Mouse (Mus musculus) olfactory bulb, adult 2 months (tissue): ENCODE results near the gene Ppp1r8. TPM values are rescaled to one million over a fixed set of nuclear protein-coding genes. Genes with fewer than 3 reads are reported as not detected.
"Not testable (repeated sequence)": the region's sequence is repeated elsewhere in the genome, so short reads cannot be mapped to it uniquely, and the experiment has no call there.

Experiments used
- H3K27ac ChIP-seq: fragments of 200-500 bp; 2 replicates; pipeline ENCODE4 v1.5.1; 2012; ENCODE audit warnings: low read depth, low read length; ENCODE audit not compliant: insufficient read depth
- H3K4me1 ChIP-seq: fragments of 200-500 bp; 2 replicates; pipeline ENCODE4 v1.6.1; 2012; ENCODE audit warnings: low read length; ENCODE audit not compliant: control insufficient read depth, insufficient read depth
- H3K4me3 ChIP-seq: fragments of 200-500 bp; 2 replicates; pipeline ENCODE4 v1.5.1; 2012; ENCODE audit warnings: mild to moderate bottlenecking, low read depth, low read length, moderate library complexity; ENCODE audit not compliant: insufficient read depth
- CTCF ChIP-seq: fragments of 200-500 bp; IDR thresholded peaks from 2 replicates; pipeline ENCODE4 v1.5.1; 2012; ENCODE audit warnings: low read depth, mild to moderate bottlenecking, low read length, moderate library complexity; ENCODE audit not compliant: insufficient read depth
- POLR2A ChIP-seq: fragments of 200-500 bp; IDR thresholded peaks from 2 replicates; pipeline ENCODE4 v1.6.1; 2012; ENCODE audit warnings: mild to moderate bottlenecking, low read depth, low read length, moderate library complexity; ENCODE audit not compliant: insufficient read depth
- whole genome bisulfite sequencing: fragments of 180-500 bp; shearing (Covaris S2); methylation state at CpG from one replicate; pipeline ENCODE4 v1.1.7; 2018; 5-methylcytosine and 5-hydroxymethylcytosine counted together
- polyA plus RNA-seq: library from polyadenylated mRNA; stranded (reverse); fragments of >200 nt; gene quantifications from 2 replicates; pipeline ENCODE4 v1.2.4, GENCODE M21; 2012; ENCODE audit warnings: low replicate concordance; ENCODE audit not compliant: missing spikeins, insufficient read depth, insufficient read length

The Ppp1r8 gene
- polyA plus RNA-seq, 1 experiment: not detected

DNA sequence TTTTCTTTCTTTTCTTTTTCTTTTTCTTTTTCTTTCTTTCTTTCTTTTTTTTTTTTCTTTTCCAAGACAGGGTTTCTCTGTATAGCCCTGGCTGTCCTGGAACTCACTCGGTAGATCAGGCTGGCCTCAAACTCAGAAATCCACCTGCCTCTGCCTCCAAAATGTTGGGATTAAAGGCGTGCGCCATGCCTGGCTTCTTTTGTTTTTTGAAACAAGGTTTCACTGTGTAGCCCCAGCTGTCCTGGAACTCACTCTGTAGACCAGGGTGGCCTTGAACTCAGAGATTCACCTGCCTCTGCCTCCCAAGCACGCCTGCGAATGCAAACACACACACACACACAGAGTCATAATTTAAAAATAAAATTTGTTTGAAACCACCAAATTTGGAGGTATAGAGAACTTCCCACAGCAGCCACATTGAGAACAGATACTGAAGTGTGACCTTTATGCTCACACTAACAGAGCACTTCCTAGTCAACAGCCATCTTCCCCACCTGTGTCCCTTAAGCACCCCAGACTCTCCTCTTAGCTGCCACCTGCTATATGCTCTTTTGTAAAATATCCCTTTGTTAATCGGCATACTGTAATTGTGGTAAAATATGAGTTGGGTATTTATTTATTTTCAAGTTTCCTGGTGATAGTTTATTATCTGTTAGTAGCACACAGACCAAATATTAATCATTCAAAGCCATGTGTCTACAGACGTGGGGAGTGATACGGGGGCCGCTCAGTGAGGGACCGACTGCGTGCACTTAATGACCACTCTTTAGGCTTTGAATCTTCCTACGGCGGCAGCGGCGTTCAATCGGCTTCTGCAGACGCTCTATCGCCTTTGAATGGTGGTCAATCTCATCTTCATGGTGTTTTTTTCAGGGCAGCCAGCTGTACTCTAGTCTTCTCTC is 41.5 kb downstream of the Ppp1r8 start:
- Histone ChIP-seq H3K4me1 (no peaks in the 10 kb centered on the region), H3K4me3 (no peak overlapping the region), H3K27ac (no peak overlapping the region)
- no peak for TF ChIP-seq POLR2A
- no peak for TF ChIP-seq CTCF
- 93% methylated on average over 18 of the region's 18 CpGs for WGBS

DNA sequence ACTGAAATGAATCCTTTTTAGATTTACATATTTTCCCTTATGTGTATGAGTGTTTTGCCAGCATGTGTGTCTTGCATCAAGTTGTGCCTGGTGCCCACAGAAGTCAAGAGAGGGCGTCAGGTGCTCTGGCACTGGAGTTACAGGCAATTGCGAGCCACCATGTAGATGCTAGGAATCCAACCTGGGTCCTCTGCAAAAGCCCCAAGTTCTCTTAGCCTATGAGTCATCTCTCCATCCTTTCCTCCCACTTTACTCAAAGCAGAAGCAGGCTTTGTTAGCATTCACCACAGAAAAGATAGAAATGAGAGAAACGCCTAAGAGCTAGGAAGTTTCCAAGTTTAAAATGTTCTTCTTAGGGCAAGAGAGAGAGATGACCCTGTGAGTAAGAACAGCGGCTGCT is 43.1 kb downstream of the Ppp1r8 start:
- TF ChIP-seq CTCF: no peak
- no peak overlapping the region for H3K27ac ChIP-seq
- H3K4me1 ChIP-seq: peaks cover 5% of the 10 kb centered on the region
- no peak overlapping the region for H3K4me3 ChIP-seq
- 70% methylated on average over 4 of the region's 4 CpGs for WGBS

DNA sequence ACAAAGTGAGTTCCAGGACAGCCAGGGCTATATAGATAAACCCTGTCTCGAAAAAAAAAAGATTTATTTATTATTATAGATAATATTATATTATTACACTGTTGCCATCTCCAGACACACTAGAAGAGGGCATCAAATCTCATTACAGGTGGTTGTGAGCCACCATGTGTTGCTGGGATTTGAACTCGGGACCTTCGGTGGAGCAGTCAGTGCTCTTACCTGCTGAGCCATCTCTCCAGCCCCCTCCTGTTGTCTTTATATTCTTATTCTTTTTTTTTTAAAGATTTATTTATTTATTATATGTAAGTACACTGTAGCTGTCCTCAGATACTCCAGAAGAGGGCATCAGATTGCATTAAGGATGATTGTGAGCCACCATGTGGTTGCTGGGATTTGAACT is 44.3 kb downstream of the Ppp1r8 start:
- H3K4me3 ChIP-seq, H3K27ac ChIP-seq, H3K4me1 ChIP-seq: not testable (repeated sequence)
- 84% methylated on average over 3 of the region's 3 CpGs for WGBS

DNA sequence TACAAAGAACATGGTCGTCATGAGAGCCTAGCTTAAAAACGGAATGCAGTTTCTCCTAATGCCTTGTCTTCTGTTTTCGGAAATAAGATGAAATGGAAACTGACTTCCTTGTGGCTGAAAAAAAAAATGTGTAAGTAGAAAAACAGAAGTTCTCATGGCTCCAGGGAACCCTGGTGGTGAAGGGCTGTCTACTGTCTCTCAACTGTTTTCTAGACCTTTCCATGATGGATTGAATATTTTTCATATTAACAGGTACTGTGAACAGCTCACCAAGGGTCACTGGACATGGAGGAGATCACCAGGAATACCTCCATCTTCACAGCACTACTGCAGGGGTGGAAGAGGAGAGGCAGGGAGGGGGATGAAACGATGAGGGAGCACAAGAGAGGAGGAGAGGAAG is 44.9 kb downstream of the Ppp1r8 start:
- no peak overlapping the region for H3K4me3 ChIP-seq
- whole genome bisulfite sequencing: 66% methylated on average over 4 of the region's 4 CpGs
- no peak overlapping the region for H3K27ac ChIP-seq
- H3K4me1 ChIP-seq: peaks cover 5% of the 10 kb centered on the region
- no peak for TF ChIP-seq POLR2A
- no peak for TF ChIP-seq CTCF

DNA sequence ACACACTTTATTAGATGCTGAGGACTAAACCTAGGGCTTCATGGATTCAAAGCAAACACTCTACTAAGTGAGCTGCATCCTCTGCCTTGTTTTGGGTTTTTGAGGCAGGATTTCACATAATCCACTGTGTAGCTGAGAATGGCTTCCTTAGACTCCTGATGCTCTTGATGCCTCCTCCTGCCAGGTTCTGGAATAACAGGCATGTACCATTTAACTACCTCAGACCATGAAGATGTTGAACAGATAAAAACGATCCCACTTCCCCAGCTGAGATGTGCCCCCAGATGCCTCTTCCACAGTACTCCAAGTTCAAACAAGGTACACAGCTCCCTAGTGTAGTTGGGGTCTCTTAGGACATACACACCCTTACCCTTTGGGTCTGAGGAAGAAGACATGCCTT is 45.5 kb downstream of the Ppp1r8 start:
- 84% methylated on average over 1 of the region's 1 CpGs for WGBS
- H3K4me3 ChIP-seq: no peak overlapping the region
- no peak for TF ChIP-seq CTCF
- no peak for TF ChIP-seq POLR2A

DNA sequence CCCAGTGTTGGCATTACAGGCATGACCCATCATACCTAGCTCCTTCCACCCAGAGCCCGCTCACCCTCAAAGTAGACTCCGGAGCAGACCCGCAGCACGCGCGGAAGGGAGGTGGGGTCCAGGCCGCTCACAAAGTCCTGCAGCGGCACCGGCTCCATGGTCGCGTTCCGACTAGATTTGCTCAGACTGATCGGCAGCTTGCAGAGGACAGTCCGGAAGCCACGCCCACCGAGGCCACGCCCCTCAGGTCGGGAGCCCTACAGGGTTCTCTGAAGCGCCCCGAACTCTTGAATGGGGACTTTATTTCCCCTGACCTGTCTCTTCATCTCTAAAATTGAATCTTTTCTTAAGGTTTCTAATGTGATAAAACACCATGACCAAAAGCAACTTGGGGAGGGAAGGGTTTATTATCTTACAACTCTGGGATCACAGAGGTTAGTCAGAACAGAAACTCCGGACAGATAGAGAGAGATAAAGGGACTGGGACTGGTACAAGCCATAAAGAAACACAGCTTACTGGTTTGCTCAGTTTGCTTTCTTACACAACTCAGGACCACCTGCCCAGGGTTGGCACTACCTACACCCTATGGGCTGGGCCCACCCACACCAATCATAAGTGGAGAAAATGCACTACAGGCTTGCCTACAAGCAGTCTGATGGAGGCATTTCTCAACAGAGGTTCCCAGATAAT is 46.6 kb downstream of the Ppp1r8 start, which contains the start of gene Themis2:
Gene Themis2, minus strand, starts transcription at position 192 of the 691 bp plus-strand sequence.
- Histone ChIP-seq H3K4me1 (peaks cover 5% of the 10 kb centered on the region), H3K4me3 (peak within 1 kb of the TSS; percentile 22; the same call in 1 of the 2 replicates), H3K27ac (no peak within 1 kb of the TSS)
- no peak for TF ChIP-seq POLR2A
- TF ChIP-seq CTCF: no peak
- whole genome bisulfite sequencing: 5% methylated on average over 21 of the region's 21 CpGs

More for the DNA sequence above, 45.5 kb downstream of the Ppp1r8 start:
- no peak overlapping the region for H3K27ac ChIP-seq
- peaks cover 5% of the 10 kb centered on the region for H3K4me1 ChIP-seq

DNA sequence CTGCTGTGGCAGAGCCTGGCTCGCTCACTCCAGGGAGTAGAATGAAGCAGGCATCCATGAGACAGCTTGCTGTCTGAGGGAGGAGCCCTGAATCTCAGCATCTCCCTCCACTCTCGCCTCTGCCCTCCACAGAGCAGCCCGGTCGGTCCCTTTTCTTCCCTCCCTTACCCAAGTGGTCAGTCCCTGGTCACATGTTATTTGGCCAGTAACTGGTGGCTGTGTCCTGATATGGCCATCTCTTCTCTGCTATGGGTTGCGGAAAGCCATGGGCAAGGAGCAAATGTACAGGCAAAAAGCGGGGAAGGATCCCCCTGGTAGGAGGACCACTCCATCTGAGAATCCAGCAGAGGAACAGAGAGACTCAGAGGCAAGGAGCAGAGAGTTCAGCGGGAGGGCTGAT is 47.8 kb downstream of the Ppp1r8 start:
- no peak overlapping the region for H3K4me3 ChIP-seq
- WGBS: 68% methylated on average over 7 of the region's 7 CpGs
- peaks cover 5% of the 10 kb centered on the region for H3K4me1 ChIP-seq
- H3K27ac ChIP-seq: no peak overlapping the region
- TF ChIP-seq CTCF: no peak
- TF ChIP-seq POLR2A: no peak

DNA sequence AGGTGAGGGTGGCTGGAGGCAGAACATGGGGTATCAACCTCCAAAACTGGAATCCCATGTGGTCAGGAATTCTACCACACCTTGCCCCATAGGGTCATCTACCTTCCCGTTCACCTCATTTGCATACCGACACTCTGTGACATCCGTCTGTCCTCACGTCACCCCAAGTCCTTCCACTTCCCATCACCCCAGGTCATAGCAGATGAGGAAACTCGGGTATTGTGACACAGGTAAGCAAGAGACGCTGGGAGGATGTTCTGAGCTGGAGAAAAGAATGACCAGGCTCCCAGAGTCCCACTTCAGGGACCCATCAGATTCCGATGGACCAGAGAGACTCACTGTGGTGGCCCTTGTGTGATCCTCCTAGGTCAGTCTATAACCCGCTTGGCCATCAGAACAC is 48.2 kb downstream of the Ppp1r8 start:
- 80% methylated on average over 8 of the region's 8 CpGs for WGBS

DNA sequence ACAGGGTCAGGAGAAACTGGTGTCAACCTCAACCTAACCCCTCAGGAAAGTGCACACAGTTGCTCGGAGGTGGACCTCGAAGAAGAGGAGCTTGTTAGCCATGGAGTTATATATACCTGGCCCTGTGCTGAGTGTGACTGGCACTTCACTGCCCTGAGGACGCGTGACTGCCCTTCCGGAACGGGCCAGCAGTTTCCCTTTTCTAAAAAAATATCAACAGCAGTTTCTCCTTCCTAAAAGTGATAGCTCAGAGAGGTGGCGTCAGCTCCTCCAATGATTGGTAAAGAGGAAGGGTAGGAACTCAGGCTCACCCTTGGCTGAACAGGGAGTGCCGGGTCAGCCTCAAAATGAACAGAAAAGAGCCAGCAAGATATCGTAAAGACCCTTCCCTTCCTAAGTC is 48.9 kb downstream of the Ppp1r8 start:
- WGBS: 84% methylated on average over 9 of the region's 9 CpGs
- no peak for TF ChIP-seq CTCF
- no peak for TF ChIP-seq POLR2A
- Histone ChIP-seq H3K4me3 (no peak overlapping the region), H3K4me1 (peaks cover 5% of the 10 kb centered on the region), H3K27ac (no peak overlapping the region)

More for the DNA sequence above, 48.2 kb downstream of the Ppp1r8 start:
- no peak for TF ChIP-seq POLR2A
- no peak for TF ChIP-seq CTCF
- Histone ChIP-seq H3K4me1 (peaks cover 5% of the 10 kb centered on the region), H3K4me3 (no peak overlapping the region), H3K27ac (no peak overlapping the region)

DNA sequence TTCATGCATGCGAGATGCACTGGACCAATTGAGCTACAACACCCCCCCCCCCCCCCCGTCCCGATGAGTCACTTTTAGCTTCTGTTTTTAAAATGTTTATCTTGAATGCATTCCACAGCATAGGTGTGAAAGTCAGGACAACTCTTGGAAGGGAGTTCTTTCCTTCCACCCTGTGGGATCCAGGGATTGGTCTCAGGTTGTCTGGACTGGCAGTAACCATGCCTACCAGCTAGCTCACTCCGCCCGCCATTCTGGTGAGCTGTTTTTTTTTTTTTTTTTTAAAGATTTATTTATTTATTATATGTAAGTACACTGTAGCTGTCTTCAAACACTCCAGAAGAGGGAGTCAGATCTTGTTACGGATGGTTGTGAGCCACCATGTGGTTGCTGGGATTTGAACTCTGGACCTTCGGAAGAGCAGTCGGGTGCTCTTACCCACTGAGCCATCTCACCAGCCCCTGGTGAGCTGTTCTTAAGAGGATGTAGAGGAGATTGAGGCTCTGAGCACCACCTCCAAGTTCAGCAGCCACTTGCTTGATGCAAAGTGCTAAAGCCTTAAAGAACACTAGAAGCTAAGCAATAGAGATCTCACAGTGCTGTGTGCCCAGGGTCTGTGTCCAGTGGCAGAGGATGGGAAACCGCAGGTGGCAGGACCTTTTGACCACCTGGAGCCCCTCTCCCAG is 49.5 kb downstream of the Ppp1r8 start:
- H3K27ac ChIP-seq, H3K4me3 ChIP-seq, H3K4me1 ChIP-seq: not testable (repeated sequence)
- 87% methylated on average over 9 of the region's 9 CpGs for WGBS
